Mouse (Mus musculus): ENCODE results near the gene Phf21a.

GRCm38 (mm10) chr2:92221431-92221830 is 128.5 kb downstream of the Phf21a start:
- TF ChIP-seq CTCF (conservative IDR thresholded peaks at IDR 0.05; ENCODE audit: low read length), result no peak
- TF ChIP-seq NANOG (IDR thresholded peaks at IDR 0.05; ENCODE audit: borderline replicate concordance, low read length), result no peak
- TF ChIP-seq POU5F1 (IDR thresholded peaks at IDR 0.05; ENCODE audit: borderline replicate concordance, low read length), result no peak

Data from E14TG2a.4 (cell line).